Mouse (Mus musculus) myocyte (in vitro differentiated cells): ENCODE results near the gene Mum1. TPM values are rescaled to one million over a fixed set of nuclear protein-coding genes. Genes with fewer than 3 reads are reported as not detected.

ENCODE experiments used
- H3K27me3 ChIP-seq: one replicate; pipeline ENCODE4 v1.6.1; 2011; ENCODE audit not compliant: control insufficient read depth, insufficient read depth, insufficient read length
- H3K36me3 ChIP-seq: one replicate; pipeline ENCODE4 v1.6.1; 2011; ENCODE audit not compliant: control insufficient read depth, insufficient read depth
- H3K4me2 ChIP-seq: one replicate; pipeline ENCODE4 v1.6.1; 2011; ENCODE audit warnings: low read depth, control low read depth
- H3K4me3 ChIP-seq: one replicate; pipeline ENCODE4 v1.5.1; 2011; ENCODE audit warnings: mild to moderate bottlenecking, control low read depth, moderate library complexity
- H3K79me2 ChIP-seq: one replicate; pipeline ENCODE4 v1.6.1; 2011; ENCODE audit not compliant: control insufficient read depth, insufficient read depth
- H3ac ChIP-seq: one replicate; pipeline ENCODE4 v1.6.1; 2011; ENCODE audit not compliant: control insufficient read depth, insufficient read length
- CEBPB ChIP-seq: IDR thresholded peaks from 2 replicates; pipeline ENCODE4 v1.6.1; 2011; ENCODE audit warnings: mild to moderate bottlenecking, moderate library complexity; ENCODE audit not compliant: poor library complexity, insufficient read depth, severe bottlenecking
- E2F4 ChIP-seq: IDR thresholded peaks from one replicate; pipeline ENCODE4 v1.6.1; 2011; ENCODE audit warnings: mild to moderate bottlenecking, control low read depth, moderate library complexity; ENCODE audit not compliant: insufficient read depth
- MAX ChIP-seq: IDR thresholded peaks from one replicate; pipeline ENCODE4 v1.6.1; 2011; ENCODE audit warnings: low read depth, mild to moderate bottlenecking, control low read depth
- MYOD1 ChIP-seq, 3 experiments: IDR thresholded peaks; one replicate each; pipeline ENCODE4 v1.6.1; 2011; ENCODE audit warnings: control low read depth in 2 of 3, low read depth in 2 of 3, mild to moderate bottlenecking in 2 of 3, moderate library complexity in 1 of 3; ENCODE audit not compliant: insufficient read length in 2 of 3, control insufficient read depth in 1 of 3
- MYOG ChIP-seq, 3 experiments: IDR thresholded peaks; one replicate each; pipeline ENCODE4 v1.6.1; 2011; ENCODE audit warnings: control low read depth in 2 of 3, low read depth in 2 of 3, mild to moderate bottlenecking in 2 of 3; ENCODE audit not compliant: insufficient read length in 2 of 3, control insufficient read depth in 1 of 3, insufficient read depth in 1 of 3
- POLR2A ChIP-seq: IDR thresholded peaks from one replicate; pipeline ENCODE4 v1.6.1; 2011; ENCODE audit warnings: low read depth, mild to moderate bottlenecking, control low read depth, moderate library complexity; ENCODE audit not compliant: insufficient read length
- POLR2AphosphoS2 ChIP-seq: IDR thresholded peaks from one replicate; pipeline ENCODE4 v1.6.1; 2011; ENCODE audit warnings: low read depth, control low read depth; ENCODE audit not compliant: insufficient read length
- REST ChIP-seq: IDR thresholded peaks from one replicate; pipeline ENCODE4 v1.6.1; 2011; ENCODE audit warnings: mild to moderate bottlenecking, control low read depth, moderate library complexity; ENCODE audit not compliant: insufficient read depth, insufficient read length
- SRF ChIP-seq: IDR thresholded peaks from one replicate; pipeline ENCODE4 v1.6.1; 2011; ENCODE audit warnings: low read depth; ENCODE audit not compliant: control insufficient read depth, insufficient read length
- TCF12 ChIP-seq: IDR thresholded peaks from one replicate; pipeline ENCODE4 v1.6.1; 2011; ENCODE audit warnings: mild to moderate bottlenecking, control low read depth; ENCODE audit not compliant: poor library complexity, insufficient read depth, severe bottlenecking
- TCF3 ChIP-seq: IDR thresholded peaks from one replicate; pipeline ENCODE4 v1.6.1; 2011; ENCODE audit warnings: low read depth, control low read depth; ENCODE audit not compliant: insufficient read length
- USF1 ChIP-seq: IDR thresholded peaks from one replicate; pipeline ENCODE4 v1.6.1; 2011; ENCODE audit warnings: low read depth, mild to moderate bottlenecking, control low read depth, moderate library complexity
- polyA plus RNA-seq: library from polyadenylated mRNA; unstranded; fragments of >200 nt; fragmentation: generic; extraction: Trizol; gene quantifications from one replicate; pipeline ENCODE4 v1.2.1, GENCODE M21; 2012; ENCODE audit warnings: missing spikeins

The Mum1 gene
- polyA plus RNA-seq, 1 experiment, result 30.7 TPM

DNA sequence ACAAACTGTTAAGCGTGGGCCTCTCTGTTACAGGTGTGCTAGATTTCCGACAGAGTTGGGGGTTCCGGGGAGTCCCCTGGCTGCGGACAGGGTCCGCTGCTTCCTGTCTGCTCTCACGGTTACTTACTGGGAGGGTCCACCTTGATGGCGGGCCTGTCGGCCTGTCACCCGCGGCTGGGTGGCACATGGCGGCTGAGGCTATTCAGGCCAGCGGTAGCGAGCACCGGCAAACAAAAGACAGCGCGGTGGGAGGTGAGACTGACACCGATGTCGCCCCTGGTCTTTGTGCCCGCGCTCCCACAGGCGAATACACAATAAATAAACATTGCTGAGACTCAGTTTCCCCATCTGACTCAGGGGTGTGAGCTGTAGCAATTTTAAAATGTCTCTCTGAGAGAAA, 36.2 kb upstream of the Mum1 start:
- H3ac ChIP-seq, result no peak overlapping the region
- no peak overlapping the region for H3K4me3 ChIP-seq
- TF ChIP-seq POLR2A (no peak), CEBPB (no peak), MYOG (IDR thresholded peaks at IDR 0.05; ENCODE audit: control insufficient read depth in 1 of 3, insufficient read depth in 1 of 3, insufficient read length in 2 of 3, low read depth in 2 of 3) (no peak), E2F4 (no peak), USF1 (no peak), MYOD1 (IDR thresholded peaks at IDR 0.05; ENCODE audit: control insufficient read depth in 1 of 3, insufficient read length in 2 of 3, low read depth in 2 of 3) (no peak)
- no peak overlapping the region for H3K4me2 ChIP-seq
- no peaks in the 10 kb centered on the region for H3K36me3 ChIP-seq
- no peaks in the 10 kb centered on the region for H3K79me2 ChIP-seq
- peaks cover 11% of the 10 kb centered on the region for H3K27me3 ChIP-seq

DNA sequence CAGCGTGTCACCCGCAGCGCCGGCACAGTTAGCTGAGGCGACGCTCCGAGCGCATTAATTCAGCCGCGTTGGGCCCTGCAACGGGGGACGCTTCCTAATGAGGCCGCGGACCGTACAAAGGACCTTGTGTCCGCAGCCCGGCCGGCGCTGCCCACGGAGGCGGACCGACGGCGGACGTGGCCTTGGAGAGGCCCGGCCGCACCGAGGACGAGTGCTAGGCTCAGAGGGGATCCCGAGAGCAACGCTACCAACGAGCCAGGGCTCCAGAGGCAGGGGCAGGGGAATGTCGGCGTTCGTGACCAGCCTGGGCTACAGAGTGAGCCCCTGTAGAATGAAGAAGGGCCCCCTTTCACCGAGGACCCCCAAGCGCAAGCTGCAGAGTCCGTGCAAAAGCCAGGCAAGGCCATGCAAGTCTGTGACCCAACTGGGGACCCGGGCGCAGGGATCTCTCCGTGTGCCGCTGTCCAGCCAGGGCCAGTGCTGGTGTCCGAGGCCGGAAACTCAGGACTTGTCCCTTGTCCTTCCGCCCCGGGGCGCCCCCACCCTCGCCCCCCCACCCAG, 35.7 kb upstream of the Mum1 start:
- Histone ChIP-seq H3K27me3 (peaks cover 11% of the 10 kb centered on the region), H3K4me2 (no peak overlapping the region)

DNA sequence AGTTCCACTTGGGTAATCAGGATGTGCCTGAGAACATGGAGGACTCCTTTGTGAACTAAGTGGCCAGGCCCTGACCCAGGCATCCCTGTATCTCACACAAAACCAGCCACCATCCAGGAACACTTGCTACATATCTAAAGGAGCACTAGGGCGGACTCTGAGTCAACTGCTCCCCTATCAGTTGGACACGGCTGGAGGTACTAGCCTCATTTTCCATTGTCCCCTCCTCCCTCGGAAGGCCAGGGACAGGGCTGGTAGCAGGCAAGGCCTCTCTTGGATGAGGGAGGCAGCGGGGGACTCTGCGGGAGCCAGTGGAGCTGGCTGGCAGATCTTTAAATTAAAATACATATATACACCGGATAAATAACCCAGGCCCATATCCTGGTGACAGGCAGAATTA, 32.3 kb upstream of the Mum1 start:
- Histone ChIP-seq H3ac (no peak overlapping the region), H3K4me2 (no peak overlapping the region), H3K36me3 (no peaks in the 10 kb centered on the region), H3K79me2 (no peaks in the 10 kb centered on the region), H3K27me3 (peaks cover 11% of the 10 kb centered on the region), H3K4me3 (no peak overlapping the region)
- TF ChIP-seq MYOD1 (IDR thresholded peaks at IDR 0.05; ENCODE audit: control insufficient read depth in 1 of 3, insufficient read length in 2 of 3, low read depth in 2 of 3) (no peak), E2F4 (no peak), CEBPB (no peak), POLR2AphosphoS2 (no peak), TCF12 (no peak), MYOG (IDR thresholded peaks at IDR 0.05; ENCODE audit: control insufficient read depth in 1 of 3, insufficient read depth in 1 of 3, insufficient read length in 2 of 3, low read depth in 2 of 3) (no peak), USF1 (no peak), POLR2A (no peak), TCF3 (no peak), MAX (no peak), SRF (no peak), REST (no peak)

More for the DNA sequence above, 35.7 kb upstream of the Mum1 start:
- no peak for TF ChIP-seq POLR2A
- peak; percentile 64 for TF ChIP-seq REST
- H3K4me3 ChIP-seq, result no peak overlapping the region
- no peaks in the 10 kb centered on the region for H3K79me2 ChIP-seq
- no peak overlapping the region for H3ac ChIP-seq
- no peaks in the 10 kb centered on the region for H3K36me3 ChIP-seq

DNA sequence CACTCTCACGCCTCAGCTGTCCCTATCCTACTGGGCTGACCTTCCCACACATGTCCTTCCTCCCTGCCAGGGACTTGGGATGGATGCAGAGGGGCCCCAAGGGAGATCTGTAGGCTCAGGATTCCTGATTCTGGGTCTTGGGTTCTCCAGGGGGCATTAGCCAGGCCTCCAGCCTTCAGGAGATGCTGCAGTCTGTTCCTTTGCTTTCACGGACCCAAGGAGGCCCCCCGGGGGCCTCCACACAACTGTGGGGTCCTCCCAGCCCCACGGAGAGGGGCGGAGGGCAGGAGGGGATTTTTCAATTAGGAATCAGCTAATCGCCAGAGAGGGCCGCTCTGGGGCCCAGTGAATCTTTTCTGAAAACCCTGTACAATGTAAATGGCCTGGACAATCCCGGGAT, 31.8 kb upstream of the Mum1 start:
- Histone ChIP-seq H3K4me3 (no peak overlapping the region), H3K79me2 (no peaks in the 10 kb centered on the region), H3K27me3 (peaks cover 11% of the 10 kb centered on the region), H3K36me3 (no peaks in the 10 kb centered on the region), H3ac (no peak overlapping the region), H3K4me2 (no peak overlapping the region)
- TF ChIP-seq MYOG (IDR thresholded peaks at IDR 0.05; ENCODE audit: control insufficient read depth in 1 of 3, insufficient read depth in 1 of 3, insufficient read length in 2 of 3, low read depth in 2 of 3), result no peak
- no peak for TF ChIP-seq TCF12
- TF ChIP-seq POLR2AphosphoS2, result no peak
- no peak for TF ChIP-seq POLR2A

DNA sequence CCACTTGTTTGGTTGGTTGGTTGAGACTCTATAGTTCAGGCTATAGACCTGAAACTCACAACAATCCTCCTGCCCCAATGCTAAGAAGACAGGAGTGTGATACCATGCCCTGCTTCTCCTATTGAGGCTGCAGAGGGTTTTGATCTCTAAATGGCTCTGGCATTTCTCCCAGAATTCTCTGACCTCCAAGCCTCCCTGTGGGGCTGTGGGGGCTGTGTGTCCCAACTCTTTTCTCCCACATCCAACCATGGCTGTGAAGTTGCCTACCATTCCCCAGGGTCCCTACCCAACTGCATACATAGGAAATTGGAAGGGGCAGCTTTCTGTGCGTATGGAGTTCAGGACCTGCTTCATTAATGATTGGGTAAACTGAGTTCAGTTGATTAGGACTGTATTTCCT, 30.1 kb upstream of the Mum1 start:
- no peaks in the 10 kb centered on the region for H3K79me2 ChIP-seq
- H3ac ChIP-seq, result no peak overlapping the region
- H3K4me2 ChIP-seq, result no peak overlapping the region
- no peaks in the 10 kb centered on the region for H3K27me3 ChIP-seq
- TF ChIP-seq REST (no peak), E2F4 (no peak), POLR2A (no peak), MAX (no peak), POLR2AphosphoS2 (no peak), USF1 (no peak), MYOD1 (IDR thresholded peaks at IDR 0.05; ENCODE audit: control insufficient read depth in 1 of 3, insufficient read length in 2 of 3, low read depth in 2 of 3) (no peak), CEBPB (no peak), MYOG (IDR thresholded peaks at IDR 0.05; ENCODE audit: control insufficient read depth in 1 of 3, insufficient read depth in 1 of 3, insufficient read length in 2 of 3, low read depth in 2 of 3) (no peak), TCF12 (no peak), TCF3 (no peak), SRF (no peak)
- no peaks in the 10 kb centered on the region for H3K36me3 ChIP-seq
- H3K4me3 ChIP-seq, result no peak overlapping the region
